Mouse (Mus musculus): Measurements from ENCODE around the gene Hsd17b14. TPM values are rescaled to one million over a fixed set of nuclear protein-coding genes. Genes with fewer than 3 reads are reported as not detected.
A peak's percentile ranks its signal among the peaks of the same experiment; 100 is the strongest.
"Not testable (repeated sequence)": the region's sequence is repeated elsewhere in the genome, so short reads cannot be mapped to it uniquely, and the experiment has no call there.

Hsd17b14 gene
- 0.66 and 0.87 TPM in 2 replicates for polyA plus RNA-seq (2015; fragmentation: Nextera tagmentation; extraction: Ambion mirVana)

- Histone ChIP-seq H3K27me3 (ENCODE audit: control insufficient read depth, insufficient read depth, low read length) (no peaks in the 10 kb centered on the region), H3K36me3 (ENCODE audit: control insufficient read depth, insufficient read depth) (no peaks in the 10 kb centered on the region), H3K27ac (ENCODE audit: low read length) (no peak within 1 kb of the TSS), H3K9ac (ENCODE audit: low read length) (no peak within 1 kb of the TSS), H3K4me3 (ENCODE audit: low read length) (no peak within 1 kb of the TSS), H3K4me1 (ENCODE audit: control insufficient read depth, insufficient read depth, low read length) (no peaks in the 10 kb centered on the region), H3K9me3 (replicated peaks; ENCODE audit: control insufficient read depth, low read length) (no peaks in the 10 kb centered on the region), H3K4me2 (ENCODE audit: low read depth, low read length) (no peak within 1 kb of the TSS)
- no peak for ATAC-seq (replicated peaks; ENCODE audit: extremely low read depth, insufficient read depth, low FRiP score)
- WGBS: 44% methylated on average over 8 of the region's 8 CpGs
These were observed at the start of gene Hsd17b14 for GRCm38 (mm10) chr7:45554744-45555143. TSS of gene Hsd17b14 (plus strand) at chr7:45554893.

GRCm38 (mm10) chr7:45507583-45507982, 47.1 kb upstream of the Hsd17b14 start:
- Histone ChIP-seq H3K4me3 (ENCODE audit: low read length) (no peak overlapping the region), H3K27ac (ENCODE audit: low read length) (no peak overlapping the region), H3K9ac (ENCODE audit: low read length) (no peak overlapping the region), H3K36me3 (ENCODE audit: control insufficient read depth, insufficient read depth) (no peaks in the 10 kb centered on the region), H3K4me2 (ENCODE audit: low read depth, low read length) (no peak overlapping the region), H3K27me3 (ENCODE audit: control insufficient read depth, insufficient read depth, low read length) (no peaks in the 10 kb centered on the region), H3K4me1 (ENCODE audit: control insufficient read depth, insufficient read depth, low read length) (peaks cover 12% of the 10 kb centered on the region), H3K9me3 (replicated peaks; ENCODE audit: control insufficient read depth, low read length) (no peaks in the 10 kb centered on the region)
- WGBS: 81% methylated on average over 6 of the region's 6 CpGs
- no peak for ATAC-seq (replicated peaks; ENCODE audit: extremely low read depth, insufficient read depth, low FRiP score)

- 84% methylated on average over 6 of the region's 6 CpGs for WGBS
- peak overlapping the region; percentile 4; the same call in 1 of the 2 replicates for H3K4me3 ChIP-seq (ENCODE audit: low read length)
- H3K27ac ChIP-seq (ENCODE audit: low read length): no peak overlapping the region
- H3K27me3 ChIP-seq (ENCODE audit: control insufficient read depth, insufficient read depth, low read length): no peaks in the 10 kb centered on the region
- no peaks in the 10 kb centered on the region for H3K36me3 ChIP-seq (ENCODE audit: control insufficient read depth, insufficient read depth)
- no peak overlapping the region for H3K9ac ChIP-seq (ENCODE audit: low read length)
- H3K4me2 ChIP-seq (ENCODE audit: low read depth, low read length): peak overlapping the region; percentile 83; the same call in 1 of the 2 replicates
- ATAC-seq (replicated peaks; ENCODE audit: extremely low read depth, insufficient read depth, low FRiP score): no peak
- H3K9me3 ChIP-seq (replicated peaks; ENCODE audit: control insufficient read depth, low read length): no peaks in the 10 kb centered on the region
- peaks cover 12% of the 10 kb centered on the region for H3K4me1 ChIP-seq (ENCODE audit: control insufficient read depth, insufficient read depth, low read length)
These were observed 46.1 kb upstream of the Hsd17b14 start for GRCm38 (mm10) chr7:45508561-45508960.

GRCm38 (mm10) chr7:45509181-45509882, 45.4 kb upstream of the Hsd17b14 start:
- Histone ChIP-seq H3K4me2 (ENCODE audit: low read depth, low read length) (peak overlapping the region; percentile 83), H3K9me3 (replicated peaks; ENCODE audit: control insufficient read depth, low read length) (no peaks in the 10 kb centered on the region), H3K27ac (ENCODE audit: low read length) (peak overlapping the region; percentile 86), H3K4me3 (ENCODE audit: low read length) (peak overlapping the region; percentile 91), H3K4me1 (ENCODE audit: control insufficient read depth, insufficient read depth, low read length) (peaks cover 12% of the 10 kb centered on the region), H3K36me3 (ENCODE audit: control insufficient read depth, insufficient read depth) (no peaks in the 10 kb centered on the region), H3K27me3 (ENCODE audit: control insufficient read depth, insufficient read depth, low read length) (no peaks in the 10 kb centered on the region), H3K9ac (ENCODE audit: low read length) (peak overlapping the region; percentile 94)
- WGBS: 30% methylated on average over 19 of the region's 19 CpGs
- ATAC-seq (replicated peaks; ENCODE audit: extremely low read depth, insufficient read depth, low FRiP score): 0 out of 2 replicates have a peak, but pooled peaks have one; percentile 3

- H3K9ac ChIP-seq (ENCODE audit: low read length): peak within 1 kb of the TSS; percentile 94
- no peaks in the 10 kb centered on the region for H3K36me3 ChIP-seq (ENCODE audit: control insufficient read depth, insufficient read depth)
- peak within 1 kb of the TSS; percentile 86 for H3K27ac ChIP-seq (ENCODE audit: low read length)
- ATAC-seq (replicated peaks; ENCODE audit: extremely low read depth, insufficient read depth, low FRiP score): peak; percentile 91
- H3K27me3 ChIP-seq (ENCODE audit: control insufficient read depth, insufficient read depth, low read length): no peaks in the 10 kb centered on the region
- WGBS: under 1% methylated on average over 44 of the region's 44 CpGs
- peak within 1 kb of the TSS; percentile 83 for H3K4me2 ChIP-seq (ENCODE audit: low read depth, low read length)
- peaks cover 12% of the 10 kb centered on the region for H3K4me1 ChIP-seq (ENCODE audit: control insufficient read depth, insufficient read depth, low read length)
- H3K4me3 ChIP-seq (ENCODE audit: low read length): peak within 1 kb of the TSS; percentile 91
- H3K9me3 ChIP-seq (replicated peaks; ENCODE audit: control insufficient read depth, low read length): no peaks in the 10 kb centered on the region
These were observed 44.5 kb upstream of the Hsd17b14 start, which contains the start of gene Nucb1 for GRCm38 (mm10) chr7:45509912-45510787. TSS of gene Nucb1 (minus strand) at chr7:45510406.

- H3K4me3 ChIP-seq (ENCODE audit: low read length): no peak overlapping the region
- H3K9ac ChIP-seq (ENCODE audit: low read length): no peak overlapping the region
- H3K27me3 ChIP-seq (ENCODE audit: control insufficient read depth, insufficient read depth, low read length): no peaks in the 10 kb centered on the region
- WGBS: 87% methylated on average over 7 of the region's 7 CpGs
- H3K4me2 ChIP-seq (ENCODE audit: low read depth, low read length): no peak overlapping the region
- no peak overlapping the region for H3K27ac ChIP-seq (ENCODE audit: low read length)
- no peaks in the 10 kb centered on the region for H3K9me3 ChIP-seq (replicated peaks; ENCODE audit: control insufficient read depth, low read length)
- no peak for ATAC-seq (replicated peaks; ENCODE audit: extremely low read depth, insufficient read depth, low FRiP score)
- no peaks in the 10 kb centered on the region for H3K36me3 ChIP-seq (ENCODE audit: control insufficient read depth, insufficient read depth)
- H3K4me1 ChIP-seq (ENCODE audit: control insufficient read depth, insufficient read depth, low read length): peaks cover 2% of the 10 kb centered on the region
These were observed 40.3 kb upstream of the Hsd17b14 start for GRCm38 (mm10) chr7:45514411-45514810.

GRCm38 (mm10) chr7:45515436-45515835, 39.3 kb upstream of the Hsd17b14 start:
- Histone ChIP-seq H3K9ac (ENCODE audit: low read length) (no peak overlapping the region), H3K9me3 (replicated peaks; ENCODE audit: control insufficient read depth, low read length) (no peaks in the 10 kb centered on the region), H3K27ac (ENCODE audit: low read length) (no peak overlapping the region), H3K27me3 (ENCODE audit: control insufficient read depth, insufficient read depth, low read length) (no peaks in the 10 kb centered on the region), H3K36me3 (ENCODE audit: control insufficient read depth, insufficient read depth) (no peaks in the 10 kb centered on the region), H3K4me1 (ENCODE audit: control insufficient read depth, insufficient read depth, low read length) (no peaks in the 10 kb centered on the region; the same call in 1 of the 2 replicates), H3K4me2 (ENCODE audit: low read depth, low read length) (0 out of 2 replicates have a peak overlapping the region, but pooled peaks have one; percentile 11), H3K4me3 (ENCODE audit: low read length) (no peak overlapping the region)
- 27% methylated on average over 16 of the region's 16 CpGs for WGBS
- peak; percentile 44 for ATAC-seq (replicated peaks; ENCODE audit: extremely low read depth, insufficient read depth, low FRiP score)

GRCm38 (mm10) chr7:45516846-45517245, 37.8 kb upstream of the Hsd17b14 start:
- not testable (repeated sequence) for H3K36me3 ChIP-seq (ENCODE audit: control insufficient read depth, insufficient read depth); ATAC-seq (replicated peaks; ENCODE audit: extremely low read depth, insufficient read depth, low FRiP score); H3K9me3 ChIP-seq (replicated peaks; ENCODE audit: control insufficient read depth, low read length); H3K4me1 ChIP-seq (ENCODE audit: control insufficient read depth, insufficient read depth, low read length); H3K4me2 ChIP-seq (ENCODE audit: low read depth, low read length); H3K9ac ChIP-seq (ENCODE audit: low read length); H3K4me3 ChIP-seq (ENCODE audit: low read length); H3K27ac ChIP-seq (ENCODE audit: low read length); H3K27me3 ChIP-seq (ENCODE audit: control insufficient read depth, insufficient read depth, low read length)
- 64% methylated on average over 5 of the region's 5 CpGs for WGBS

- Histone ChIP-seq H3K4me1 (ENCODE audit: control insufficient read depth, insufficient read depth, low read length) (peaks cover 14% of the 10 kb centered on the region), H3K27me3 (ENCODE audit: control insufficient read depth, insufficient read depth, low read length) (no peaks in the 10 kb centered on the region), H3K36me3 (ENCODE audit: control insufficient read depth, insufficient read depth) (no peaks in the 10 kb centered on the region), H3K9me3 (replicated peaks; ENCODE audit: control insufficient read depth, low read length) (no peaks in the 10 kb centered on the region), H3K4me2 (ENCODE audit: low read depth, low read length) (no peak overlapping the region), H3K27ac (ENCODE audit: low read length) (no peak overlapping the region), H3K9ac (ENCODE audit: low read length) (no peak overlapping the region), H3K4me3 (ENCODE audit: low read length) (no peak overlapping the region)
- 90% methylated on average over 16 of the region's 16 CpGs for WGBS
- no peak for ATAC-seq (replicated peaks; ENCODE audit: extremely low read depth, insufficient read depth, low FRiP score)
These were observed 36.1 kb upstream of the Hsd17b14 start for GRCm38 (mm10) chr7:45518618-45519017.
